Mouse (Mus musculus) limb, embryonic 11.5 days (tissue): ENCODE measurements around the gene Sept11. TPM values are rescaled to one million over a fixed set of nuclear protein-coding genes. Genes with fewer than 3 reads are reported as not detected.

Experiments
- ATAC-seq: fragments of 200-750 bp; cut with Nextera tagmentation; 2 replicates; pipeline ENCODE4 v1.8.0; 2017; ENCODE audit warnings: low read depth; ENCODE audit not compliant: insufficient number of reproducible peaks, low FRiP score, low TSS enrichment
- DNase-seq: peaks from one replicate; pipeline ENCODE4 v3.0.0-alpha.2; 2015; ENCODE audit warnings: low spot score
- H3K27ac ChIP-seq: fragments of 300-500 bp; sonication (generic); replicated peaks from 2 replicates; pipeline ENCODE4 v1.5.1; 2014; ENCODE audit warnings: low read depth, mild to moderate bottlenecking, low read length
- H3K27me3 ChIP-seq: fragments of 300-500 bp; sonication (generic); 2 replicates; pipeline ENCODE4 v1.6.1; 2014; ENCODE audit warnings: mild to moderate bottlenecking, low read length, mixed read lengths; ENCODE audit not compliant: control insufficient read depth, insufficient read depth
- H3K36me3 ChIP-seq: fragments of 300-500 bp; sonication (generic); 2 replicates; pipeline ENCODE4 v1.6.1; 2014; ENCODE audit warnings: mild to moderate bottlenecking, low read length, moderate library complexity, mixed read lengths; ENCODE audit not compliant: control insufficient read depth, insufficient read depth
- H3K4me1 ChIP-seq: fragments of 300-500 bp; sonication (generic); 2 replicates; pipeline ENCODE4 v1.6.1; 2014; ENCODE audit warnings: low read length, mixed read lengths; ENCODE audit not compliant: control insufficient read depth, insufficient read depth
- H3K4me2 ChIP-seq: fragments of 300-500 bp; sonication (generic); 2 replicates; pipeline ENCODE4 v1.6.1; 2014; ENCODE audit warnings: low read depth, mild to moderate bottlenecking, moderate library complexity; ENCODE audit not compliant: severe bottlenecking
- H3K4me3 ChIP-seq: fragments of 300-500 bp; sonication (generic); 2 replicates; pipeline ENCODE4 v1.5.1; 2014; ENCODE audit warnings: low read depth, low read length
- H3K9ac ChIP-seq: fragments of 300-500 bp; sonication (generic); 2 replicates; pipeline ENCODE4 v1.6.1; 2014; ENCODE audit warnings: mild to moderate bottlenecking, low read length
- H3K9me3 ChIP-seq: fragments of 300-500 bp; sonication (generic); 2 replicates; pipeline ENCODE4 v1.6.1; 2016; ENCODE audit warnings: low read length; ENCODE audit not compliant: control insufficient read depth
- WGBS: fragments of 180-500 bp; shearing (Covaris S2); extraction: QIAGEN DNeasy Blood & Tissue Kit; methylation state at CpG from one replicate; pipeline ENCODE4 v1.1.7; 2014; 5-methylcytosine and 5-hydroxymethylcytosine counted together
- polyA plus RNA-seq: library from polyadenylated mRNA; unstranded; fragments of >200 nt; fragmentation: Nextera tagmentation; extraction: Ambion mirVana; gene quantifications from 2 replicates; pipeline ENCODE4 v1.2.1, GENCODE M21; 2014

Sept11 gene
- polyA plus RNA-seq: 276 and 282 TPM in 2 replicates

DNA sequence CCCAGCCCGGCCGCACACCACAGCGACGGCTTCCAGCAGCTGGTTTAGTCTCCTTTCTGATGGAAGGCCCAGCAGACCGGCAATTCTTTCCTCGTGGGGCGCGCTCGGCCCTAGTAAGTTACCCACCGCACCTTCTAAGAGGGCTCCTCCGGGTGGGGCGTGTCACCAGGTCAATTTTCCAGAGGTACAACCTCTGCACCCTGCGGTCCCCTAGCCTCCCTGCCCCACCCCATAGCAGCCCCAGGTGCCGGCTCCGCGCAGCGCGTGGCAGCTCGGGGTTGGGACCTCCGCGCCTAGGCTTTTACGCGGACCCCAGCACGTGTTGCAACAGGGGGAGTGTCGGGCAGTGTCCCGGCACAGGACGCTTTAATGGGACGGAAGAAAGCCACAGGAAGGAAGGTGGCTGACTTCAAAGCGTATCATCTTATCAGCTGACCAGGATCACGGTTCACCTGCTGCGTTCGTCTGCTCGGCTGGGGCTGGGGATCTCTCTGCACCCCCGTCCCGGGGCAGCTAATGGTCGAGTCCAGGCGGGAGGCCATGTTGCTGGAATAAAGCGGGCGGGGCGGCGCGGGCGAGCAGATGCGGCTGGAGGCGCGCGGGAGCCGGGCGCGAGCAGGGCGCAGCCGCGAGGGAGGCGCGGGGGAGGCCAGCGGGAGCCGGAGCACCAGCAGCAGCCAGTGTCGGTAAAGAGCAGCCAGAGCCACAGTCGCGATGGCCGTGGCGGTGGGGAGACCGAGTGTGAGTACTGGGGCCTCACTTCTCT is at the start of gene Sept11:
TSS of gene Sept11 (plus strand) at position 581 of the 766 bp plus-strand sequence.
- peak within 1 kb of the TSS; percentile 97 for H3K4me2 ChIP-seq
- H3K4me3 ChIP-seq: peak within 1 kb of the TSS; percentile 94
- H3K9ac ChIP-seq: peak within 1 kb of the TSS; percentile 92
- no peaks in the 10 kb centered on the region for H3K27me3 ChIP-seq
- H3K36me3 ChIP-seq: no peaks in the 10 kb centered on the region
- peak within 1 kb of the TSS; percentile 91 for H3K27ac ChIP-seq
- WGBS: under 1% methylated on average over 63 of the region's 63 CpGs
- ATAC-seq: peak; percentile 90
- no peaks in the 10 kb centered on the region for H3K9me3 ChIP-seq
- peaks cover 34% of the 10 kb centered on the region for H3K4me1 ChIP-seq
- peak; percentile 95 for DNase-seq

DNA sequence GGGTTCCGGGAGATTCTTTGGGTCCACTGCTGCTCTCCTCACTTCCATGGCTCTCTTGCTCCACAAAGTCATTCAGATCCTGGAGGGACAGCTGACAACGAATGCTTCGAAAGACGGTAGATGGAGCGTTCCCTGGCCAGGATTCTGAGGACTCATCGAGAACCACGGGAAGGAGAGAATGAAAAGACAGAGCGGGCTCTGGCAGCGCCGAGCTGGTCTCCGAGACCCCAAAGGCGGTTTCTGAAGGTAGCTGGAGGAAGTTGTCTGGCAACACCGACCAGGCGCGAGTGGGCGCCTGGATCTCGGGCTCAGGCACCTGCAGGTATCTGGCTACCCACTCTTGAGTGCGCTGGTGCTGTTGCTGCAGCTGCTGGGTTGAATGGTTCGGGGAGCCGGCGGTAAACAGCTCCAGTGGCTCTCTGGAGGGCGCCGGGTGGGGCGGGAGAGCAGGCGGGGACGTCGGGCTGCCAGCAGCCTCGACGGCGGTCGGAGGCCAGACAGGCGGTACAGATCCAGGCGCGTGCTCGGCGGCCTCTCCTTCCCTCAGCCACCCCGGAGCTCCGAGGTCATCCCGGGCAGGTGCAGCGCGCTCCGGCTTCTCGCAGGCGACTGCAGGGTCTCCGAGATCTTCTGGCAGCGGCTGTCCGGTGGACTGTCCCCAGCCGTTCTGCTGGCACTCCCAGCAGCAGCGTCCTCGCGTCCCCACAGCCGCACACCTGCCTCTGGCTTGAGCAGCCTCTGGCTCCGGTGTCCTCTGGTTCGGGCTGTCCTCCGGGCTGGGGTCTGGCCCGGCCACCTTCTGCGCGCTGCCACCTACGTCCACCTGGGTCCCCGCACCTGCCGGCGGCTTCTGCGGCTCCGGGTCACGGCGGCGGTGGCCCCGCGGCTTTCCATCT is 49.3 kb upstream of the Sept11 start:
- Histone ChIP-seq H3K27me3 (peaks cover 43% of the 10 kb centered on the region), H3K9ac (peak overlapping the region; percentile 43), H3K9me3 (no peaks in the 10 kb centered on the region), H3K4me1 (peaks cover 16% of the 10 kb centered on the region), H3K4me3 (peak overlapping the region; percentile 49), H3K4me2 (peak overlapping the region; percentile 99), H3K27ac (no peak overlapping the region), H3K36me3 (no peaks in the 10 kb centered on the region)
- peak; percentile 54 for DNase-seq
- 3% methylated on average over 65 of the region's 69 CpGs for WGBS
- ATAC-seq: no peak

DNA sequence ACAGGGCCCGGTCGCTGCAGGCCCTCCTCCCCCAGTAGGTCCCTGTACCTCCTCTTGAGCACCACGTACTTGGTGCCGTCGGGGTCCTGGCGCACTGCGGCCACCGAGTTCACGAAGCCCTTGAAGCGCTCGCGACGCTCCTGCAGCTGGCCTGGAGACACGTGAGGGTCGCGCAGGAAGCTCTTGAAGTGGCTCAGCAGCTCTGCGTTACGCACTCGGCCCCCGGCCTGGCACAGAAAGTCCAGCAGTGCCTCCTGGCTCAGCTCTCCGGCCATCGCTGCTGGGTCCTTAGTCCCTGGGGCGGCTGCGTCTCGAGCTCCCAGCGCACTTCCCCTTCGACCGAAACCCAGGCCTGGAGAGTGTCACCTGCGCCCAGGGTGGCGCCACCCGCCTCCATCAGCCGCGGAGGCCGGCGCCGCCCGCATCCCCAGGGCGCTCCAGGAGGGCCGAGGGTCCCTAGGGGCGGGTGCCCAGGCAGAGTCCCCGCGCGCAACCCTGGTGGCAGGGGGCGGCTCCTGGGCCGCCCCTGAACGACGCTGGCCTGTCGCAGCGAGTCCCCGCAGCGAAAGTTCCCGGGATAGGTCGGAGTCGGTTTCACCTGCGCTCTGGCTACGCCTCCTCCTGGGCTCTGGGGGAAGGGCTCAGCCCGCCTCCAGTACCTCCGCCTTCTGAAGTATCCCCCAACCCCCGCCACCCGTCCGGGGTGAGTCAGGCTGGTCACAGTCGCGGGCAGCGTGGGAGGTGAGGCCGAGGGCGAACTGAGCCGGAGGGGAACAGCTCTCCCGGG is 48.5 kb upstream of the Sept11 start, which contains the start of gene Sowahb:
TSS of gene Sowahb (minus strand) at position 439 of the 787 bp plus-strand sequence.
- under 1% methylated on average over 68 of the region's 68 CpGs for WGBS
- Histone ChIP-seq H3K4me1 (peaks cover 16% of the 10 kb centered on the region), H3K9me3 (no peaks in the 10 kb centered on the region), H3K9ac (peak within 1 kb of the TSS; percentile 43), H3K27ac (no peak within 1 kb of the TSS), H3K27me3 (peaks cover 43% of the 10 kb centered on the region), H3K36me3 (no peaks in the 10 kb centered on the region), H3K4me2 (peak within 1 kb of the TSS; percentile 99), H3K4me3 (peak within 1 kb of the TSS; percentile 49)
- ATAC-seq (peak; percentile 77; the same call in 1 of the 2 replicates), DNase-seq (peak; percentile 73)

DNA sequence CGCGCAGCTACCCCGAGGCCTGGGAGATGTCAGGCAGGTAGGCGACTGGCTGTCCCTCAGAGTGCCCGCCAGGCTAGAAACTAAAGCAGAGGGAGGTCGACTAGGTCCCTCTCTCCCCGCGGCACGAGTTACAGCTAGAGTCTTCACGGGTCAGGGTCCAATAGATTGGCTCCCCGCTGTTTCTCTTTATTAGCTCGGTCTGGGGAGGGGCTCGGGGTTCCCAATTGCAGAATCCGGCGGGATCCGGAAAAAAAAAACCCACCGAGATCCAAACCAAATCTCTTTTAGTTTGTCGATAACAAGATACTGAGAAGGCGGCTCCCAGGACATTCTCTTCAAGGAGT is 47.9 kb upstream of the Sept11 start:
- Histone ChIP-seq H3K36me3 (no peaks in the 10 kb centered on the region), H3K27me3 (peaks cover 43% of the 10 kb centered on the region), H3K4me2 (peak overlapping the region; percentile 99), H3K4me3 (peak overlapping the region; percentile 49), H3K9ac (peak overlapping the region; percentile 30; the same call in 1 of the 2 replicates), H3K9me3 (no peaks in the 10 kb centered on the region), H3K4me1 (peaks cover 16% of the 10 kb centered on the region), H3K27ac (no peak overlapping the region)
- DNase-seq (no peak), ATAC-seq (no peak)
- WGBS: under 1% methylated on average over 19 of the region's 19 CpGs

DNA sequence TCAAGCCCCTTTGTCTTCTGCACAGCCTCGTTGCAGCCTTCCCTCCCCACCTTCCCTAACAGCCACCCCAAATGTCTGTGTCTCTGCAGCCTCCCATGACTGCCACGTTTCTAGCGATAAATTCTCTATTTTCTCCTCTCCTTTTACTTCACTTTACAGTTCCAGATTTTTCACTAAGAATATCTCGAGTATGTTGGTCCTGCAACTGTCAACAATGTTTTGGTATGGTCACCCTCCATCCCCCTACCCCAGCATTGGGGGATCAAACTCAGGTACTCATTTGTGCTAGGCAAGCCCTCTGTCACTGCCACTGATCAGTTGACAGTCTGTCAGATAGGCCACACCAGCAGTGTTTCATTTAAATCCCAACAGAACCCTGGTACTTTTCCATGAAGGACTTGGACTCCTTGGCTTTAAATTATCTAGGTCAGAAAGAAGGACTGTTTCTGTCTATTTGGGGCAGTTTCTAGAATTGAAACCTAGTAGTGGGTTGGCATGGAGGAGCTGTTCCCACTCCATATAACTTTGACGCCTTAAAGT is 46.9 kb upstream of the Sept11 start:
- no peak for DNase-seq
- Histone ChIP-seq H3K36me3 (no peaks in the 10 kb centered on the region), H3K27me3 (peaks cover 43% of the 10 kb centered on the region), H3K27ac (no peak overlapping the region), H3K4me3 (no peak overlapping the region), H3K9me3 (no peaks in the 10 kb centered on the region), H3K4me1 (peaks cover 16% of the 10 kb centered on the region), H3K9ac (no peak overlapping the region), H3K4me2 (no peak overlapping the region)
- 25% methylated on average over 5 of the region's 5 CpGs for WGBS
- ATAC-seq: no peak

DNA sequence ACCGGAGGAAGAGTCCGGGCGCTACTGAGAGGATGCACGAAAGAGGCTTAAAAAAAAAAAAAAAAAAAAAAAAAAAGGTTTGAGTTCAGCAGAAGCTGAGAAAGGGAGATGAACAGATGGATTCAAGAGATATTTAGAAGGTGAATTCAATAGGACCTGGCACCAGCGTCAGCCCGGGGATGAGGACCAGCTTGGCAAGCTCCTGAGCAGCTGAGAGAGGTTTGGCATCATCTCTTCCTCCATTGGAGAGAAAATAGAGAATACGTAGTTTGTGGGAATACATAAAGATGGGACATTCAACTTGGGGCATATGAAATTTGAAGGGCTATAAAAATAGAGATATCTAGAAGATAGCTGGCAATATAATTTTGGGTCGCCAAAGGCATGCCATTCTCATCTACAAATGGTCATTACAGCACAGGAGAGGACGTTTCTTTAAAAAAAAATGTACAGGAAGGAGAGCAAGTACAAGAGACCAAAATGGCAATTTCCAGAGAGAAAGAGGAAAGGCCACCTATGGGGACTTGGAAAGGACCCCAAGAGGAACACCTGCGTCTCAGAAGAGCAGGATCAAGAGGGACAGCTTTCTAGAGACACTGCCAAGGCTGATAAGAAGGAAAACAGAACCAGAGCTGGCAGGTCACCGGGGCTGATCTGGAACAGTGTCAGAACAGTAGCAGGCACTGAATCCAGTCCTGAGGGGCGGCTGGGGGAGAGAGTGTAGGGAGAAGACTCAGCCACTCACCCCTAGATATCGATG is 44.6 kb upstream of the Sept11 start:
- H3K4me2 ChIP-seq: no peak overlapping the region
- no peak for ATAC-seq
- no peak overlapping the region for H3K9ac ChIP-seq
- H3K36me3 ChIP-seq: no peaks in the 10 kb centered on the region
- no peaks in the 10 kb centered on the region for H3K9me3 ChIP-seq
- no peak overlapping the region for H3K4me3 ChIP-seq
- H3K4me1 ChIP-seq: peaks cover 16% of the 10 kb centered on the region
- no peak for DNase-seq
- H3K27me3 ChIP-seq: peaks cover 29% of the 10 kb centered on the region
- WGBS: 70% methylated on average over 13 of the region's 13 CpGs
- no peak overlapping the region for H3K27ac ChIP-seq

DNA sequence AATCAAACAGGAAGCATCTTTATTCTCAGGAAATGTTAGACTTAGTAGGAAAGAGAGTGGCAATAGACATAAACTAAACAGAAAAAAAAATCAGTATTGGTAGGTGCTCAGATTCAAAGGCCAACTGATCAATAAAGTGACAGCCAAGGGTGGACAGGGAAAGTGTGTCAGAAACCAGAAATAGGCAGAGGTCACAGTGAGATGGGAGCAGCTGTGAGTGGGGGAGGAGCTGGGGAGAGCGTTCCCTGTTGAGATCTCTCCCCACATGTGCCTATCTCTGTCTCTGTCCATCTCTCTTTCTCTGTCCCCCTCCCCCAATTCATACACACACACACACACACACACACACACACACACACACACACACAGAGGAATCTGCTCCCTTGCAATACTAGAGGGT is 43.3 kb upstream of the Sept11 start:
- Histone ChIP-seq H3K36me3 (no peaks in the 10 kb centered on the region), H3K4me3 (no peak overlapping the region), H3K4me2 (no peak overlapping the region), H3K27ac (no peak overlapping the region), H3K9me3 (no peaks in the 10 kb centered on the region), H3K27me3 (peaks cover 16% of the 10 kb centered on the region), H3K9ac (no peak overlapping the region), H3K4me1 (peaks cover 4% of the 10 kb centered on the region; the same call in 1 of the 2 replicates)
- ATAC-seq: no peak
- no peak for DNase-seq
- 64% methylated on average over 1 of the region's 1 CpGs for WGBS
